Mouse (Mus musculus) yolk sac, embryonic 10.5 days (tissue): ENCODE results near the gene Capns1.
"Not testable (repeated sequence)": the region's sequence is repeated elsewhere in the genome, so short reads cannot be mapped to it uniquely, and the experiment has no call there.

Experiments used
- DNase-seq: peaks from one replicate; pipeline ENCODE4 v3.0.0-alpha.2; 2017; ENCODE audit warnings: low spot score

Gene Capns1

DNA sequence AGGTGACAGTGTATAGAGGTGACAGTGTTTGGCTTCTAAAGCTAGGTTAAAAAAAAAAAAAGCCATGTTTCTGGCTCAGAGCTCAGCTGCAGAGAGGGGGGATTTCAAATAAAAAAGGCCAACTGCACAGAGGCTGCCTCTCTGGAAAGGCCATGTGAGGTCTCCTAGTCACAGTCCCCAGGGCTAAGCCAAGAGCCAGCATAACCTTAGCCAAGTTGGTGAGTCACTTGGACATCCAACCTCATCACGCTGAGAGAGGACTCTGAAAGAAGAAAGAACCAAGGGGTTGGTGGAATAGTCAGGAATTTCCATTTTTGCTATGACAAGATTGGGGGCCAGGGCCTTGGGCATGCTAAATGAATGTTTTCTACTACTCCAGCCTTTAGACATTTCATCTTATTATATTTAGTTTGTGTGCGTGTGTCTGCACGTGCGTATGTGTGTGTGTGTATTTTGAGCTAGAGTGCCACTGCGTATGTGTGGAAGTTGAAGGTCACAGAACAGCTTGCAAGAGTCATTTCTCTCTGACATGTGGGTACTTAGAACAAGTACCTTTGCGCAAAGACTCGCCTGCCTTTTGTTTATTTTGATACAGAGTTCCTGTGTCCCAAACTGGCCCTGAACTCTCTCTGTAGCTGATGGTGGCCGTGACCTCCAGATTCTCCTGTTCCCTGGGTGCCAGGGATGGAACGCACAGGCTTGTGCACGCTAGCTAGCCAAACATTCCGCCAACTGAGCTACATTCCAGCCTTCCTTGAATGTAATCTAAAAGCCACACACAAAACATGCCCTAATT lies 4.5 kb upstream of the Capns1 start:
- DNase-seq: no peak

DNA sequence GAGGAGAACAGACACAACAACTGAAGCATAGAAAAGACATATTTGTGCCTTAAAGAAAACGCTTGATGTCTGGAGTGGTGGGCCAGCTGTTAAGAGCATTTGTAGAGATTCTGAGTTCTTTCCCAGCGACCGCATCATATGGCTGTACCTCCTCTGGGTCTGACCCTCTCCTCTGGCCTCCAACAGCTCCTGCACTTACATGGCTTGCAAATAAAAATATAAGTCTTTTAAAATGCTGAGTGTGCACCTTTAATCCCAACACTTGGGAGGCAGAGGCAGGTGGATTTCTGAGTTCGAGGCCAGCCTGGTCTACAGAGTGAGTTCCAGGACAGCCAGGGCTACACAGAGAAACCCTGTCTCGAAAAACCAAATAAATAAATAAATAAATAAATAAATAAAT lies 2.0 kb upstream of the Capns1 start:
- DNase-seq: not testable (repeated sequence)

DNA sequence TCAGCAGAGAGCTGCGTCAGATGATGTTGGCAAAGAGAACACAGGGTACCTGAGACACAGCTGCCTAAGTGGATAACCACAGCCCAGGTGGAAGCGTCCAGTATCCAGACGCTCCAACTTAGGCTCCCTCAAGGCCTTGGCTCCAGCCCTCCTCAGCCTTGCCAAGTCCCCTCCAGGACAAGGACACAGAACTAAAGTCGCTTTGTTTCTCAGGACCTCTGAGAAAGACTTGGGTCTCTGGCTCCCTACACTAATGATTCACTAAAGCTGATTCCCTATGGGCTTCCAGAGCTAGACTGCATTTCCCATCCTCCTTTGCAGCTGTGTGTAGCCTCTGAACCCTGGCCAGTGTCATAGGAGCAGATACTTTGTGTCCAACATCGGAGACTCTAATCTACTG lies 1.6 kb upstream of the Capns1 start:
- DNase-seq: no peak

DNA sequence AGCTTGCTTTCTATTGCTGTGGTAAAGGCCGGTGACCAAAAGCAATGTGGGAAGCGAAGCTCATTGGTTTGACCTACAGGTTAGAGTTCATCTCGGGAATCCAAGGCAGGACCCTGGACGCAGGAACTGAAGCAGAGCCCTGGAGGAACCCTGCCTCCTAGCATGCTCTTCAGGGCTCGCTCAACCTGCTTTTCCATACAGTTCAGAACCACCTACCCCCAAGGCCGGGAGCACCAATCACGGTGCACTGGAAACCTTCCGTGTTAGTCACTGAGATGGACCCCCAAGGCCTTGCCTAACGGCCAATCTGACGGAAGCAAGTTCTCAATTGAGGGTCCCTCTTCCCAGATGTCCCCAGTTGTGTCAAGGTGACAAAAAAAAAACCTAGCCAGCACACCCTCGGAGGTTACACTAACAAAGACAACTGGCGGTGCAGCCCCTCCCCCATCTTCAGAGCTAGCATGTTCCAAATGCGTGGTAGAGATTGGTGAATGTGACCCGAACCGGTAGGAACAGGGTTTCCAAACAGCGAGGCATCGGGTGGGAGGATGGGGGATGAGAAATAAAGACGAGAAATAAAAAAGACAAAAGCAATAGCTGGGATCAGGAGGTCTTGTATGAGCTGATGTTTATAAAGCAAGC lies 1.0 kb upstream of the Capns1 start:
- DNase-seq: no peak

- no peak for DNase-seq
Measured at GRCm38 (mm10) chr7:30197592-30198129, 950 bp downstream of the Capns1 start.

- no peak for DNase-seq
Measured at GRCm38 (mm10) chr7:30196171-30196570, 2.4 kb downstream of the Capns1 start.

DNA sequence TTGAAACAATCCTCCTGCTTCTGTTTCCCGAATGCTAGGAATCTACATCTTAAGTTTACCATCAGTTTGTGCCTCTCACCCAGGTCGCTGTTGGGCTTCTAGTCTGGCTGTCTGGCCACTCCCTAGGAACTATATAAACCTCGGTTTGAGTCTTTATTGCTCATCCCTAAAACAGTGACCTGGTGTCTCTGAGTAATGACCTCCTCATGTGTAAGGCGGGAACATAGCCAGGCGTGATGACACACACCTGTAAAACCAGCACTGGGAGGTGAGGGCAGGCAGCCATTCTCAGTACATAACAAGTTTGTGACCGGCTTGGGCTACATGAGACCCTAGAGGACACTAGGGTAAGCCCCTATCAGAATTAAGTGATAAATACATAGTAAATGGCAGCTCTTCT lies 3.1 kb downstream of the Capns1 start:
- DNase-seq: no peak

- DNase-seq: peak; percentile 95
Measured at GRCm38 (mm10) chr7:30194884-30195283, 3.7 kb downstream of the Capns1 start.

GRCm38 (mm10) chr7:30194101-30194831 lies 4.3 kb downstream of the Capns1 start:
- DNase-seq: peak; percentile 31

GRCm38 (mm10) chr7:30193581-30194100 lies 5.0 kb downstream of the Capns1 start:
- DNase-seq: peak; percentile 89

- DNase-seq: no peak
Measured at GRCm38 (mm10) chr7:30193013-30193412, 5.6 kb downstream of the Capns1 start.

DNA sequence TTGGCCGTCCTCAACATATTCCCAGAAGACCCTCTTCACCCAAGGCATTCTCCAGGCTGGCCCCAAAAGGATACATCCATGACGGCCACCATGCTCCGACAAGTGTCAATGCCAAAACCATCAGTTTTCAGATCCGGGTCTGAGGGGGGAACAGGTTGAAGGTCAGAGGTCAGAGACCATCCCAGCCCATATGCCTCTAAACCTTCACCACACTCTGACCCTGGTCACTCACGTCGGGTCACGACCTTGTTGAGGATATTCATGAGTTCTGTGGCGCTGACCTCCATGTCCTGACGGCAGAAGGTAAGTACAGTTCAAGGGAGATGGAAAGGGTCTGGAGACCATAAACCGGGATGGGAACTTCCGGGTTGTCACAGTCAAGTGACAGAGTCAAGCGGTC lies 6.5 kb downstream of the Capns1 start:
- DNase-seq: no peak

- DNase-seq: no peak
Measured at GRCm38 (mm10) chr7:30189116-30189491, 9.5 kb downstream of the Capns1 start.

DNA sequence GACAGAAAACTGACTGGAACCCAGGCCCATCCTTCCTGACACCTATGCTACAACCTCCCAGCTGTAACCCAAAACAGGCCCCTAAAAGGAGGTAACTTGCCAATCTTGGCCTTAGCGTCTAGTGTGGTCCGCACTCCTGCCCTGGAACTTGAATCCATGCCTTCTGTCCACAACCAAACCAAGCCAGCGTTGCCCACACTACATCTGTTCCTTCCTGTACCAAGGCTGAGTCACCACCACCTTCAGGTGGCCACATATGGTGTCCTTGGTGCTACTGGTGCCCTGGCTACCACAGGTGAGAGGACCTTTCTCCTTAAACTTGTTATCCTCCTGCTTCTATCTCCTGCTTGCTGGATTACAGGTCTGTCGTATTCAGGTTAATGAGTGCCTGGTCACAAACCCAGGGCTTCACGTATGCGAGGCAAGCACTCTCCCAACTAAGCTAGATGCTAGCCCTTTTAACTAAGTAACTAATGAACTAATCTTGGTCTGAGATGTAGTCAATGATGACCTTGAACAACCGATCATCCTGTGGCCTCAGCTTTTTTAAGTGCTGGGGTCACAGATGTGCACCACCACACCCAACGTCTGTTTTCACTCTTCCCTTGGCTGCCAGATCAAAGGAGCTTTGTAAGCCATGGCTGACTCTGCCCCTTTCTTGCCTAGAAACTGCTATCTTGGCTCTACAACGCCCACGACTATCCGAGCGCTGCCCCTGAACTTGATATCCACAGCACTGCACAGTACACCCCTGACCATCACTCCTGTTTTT lies 10.1 kb downstream of the Capns1 start:
- DNase-seq: no peak

- no peak for DNase-seq
Measured at GRCm38 (mm10) chr7:30184641-30185348, 13.8 kb downstream of the Capns1 start.

DNA sequence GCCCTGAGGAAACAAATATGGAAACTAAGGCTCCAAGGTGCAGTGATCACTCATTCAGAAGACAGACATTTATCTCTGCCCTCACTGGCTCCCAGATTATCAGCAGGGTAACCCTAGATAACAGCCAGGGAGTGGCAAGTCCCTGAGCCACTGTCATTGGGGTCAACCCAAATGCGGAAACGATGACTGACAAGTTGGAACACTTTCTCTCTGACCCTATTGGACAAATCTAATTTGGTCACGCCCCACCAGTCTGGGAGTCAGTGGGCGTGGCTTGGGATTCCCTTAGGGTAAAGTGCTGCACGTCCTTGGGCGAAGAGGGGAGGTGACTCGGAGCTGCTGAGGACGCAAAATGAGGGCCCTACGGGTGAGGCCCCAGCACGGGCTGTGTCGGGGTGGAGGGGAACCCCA lies 14.7 kb downstream of the Capns1 start, which contains the start of gene Cox7a1:
Gene Cox7a1, plus strand, starts transcription at position 266 of the 411 bp plus-strand sequence.
- peak; percentile 92 for DNase-seq

DNA sequence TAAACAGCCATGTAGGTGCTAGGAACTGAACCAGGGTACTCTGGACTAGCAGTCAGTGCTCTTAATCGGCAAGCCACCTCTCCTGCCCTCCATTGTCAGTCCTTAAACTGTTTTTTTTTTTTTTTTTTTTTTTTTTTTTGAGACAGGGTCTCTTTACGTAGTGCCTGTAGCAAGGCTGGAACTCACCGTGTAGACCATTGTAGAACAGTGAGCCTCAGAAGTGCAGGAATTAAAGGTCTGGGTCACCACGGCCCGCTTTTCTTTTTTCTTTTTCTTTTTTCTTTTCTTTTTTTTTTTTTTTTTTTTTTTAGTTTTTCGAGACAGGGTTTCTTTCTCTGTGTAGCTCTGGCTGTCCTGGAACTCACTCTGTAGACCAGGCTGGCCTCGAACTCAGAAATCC lies 15.4 kb downstream of the Capns1 start:
- DNase-seq: not testable (repeated sequence)

GRCm38 (mm10) chr7:30181929-30182328 lies 16.7 kb downstream of the Capns1 start:
- not testable (repeated sequence) for DNase-seq

DNA sequence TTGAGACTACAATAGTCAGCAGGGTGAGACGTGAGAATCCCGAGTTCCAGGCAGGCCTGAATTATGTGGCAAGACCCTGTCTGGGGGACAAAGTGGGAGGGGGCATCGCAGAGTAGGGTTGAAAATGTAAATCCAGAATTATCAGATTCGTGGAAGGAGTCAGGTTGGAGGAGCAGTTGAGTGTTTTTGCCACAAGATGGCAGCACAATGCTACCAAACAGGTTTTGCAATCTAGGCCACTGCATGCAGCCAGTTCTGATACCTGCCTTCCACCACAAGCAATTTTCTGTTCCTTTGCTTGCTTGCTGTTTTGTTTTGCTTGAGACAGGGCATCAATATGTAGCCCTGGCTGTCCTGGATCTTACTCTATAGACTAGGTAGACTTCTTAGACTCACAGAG lies 17.3 kb downstream of the Capns1 start:
- DNase-seq: peak; percentile 37

GRCm38 (mm10) chr7:30178256-30178655 lies 20.4 kb downstream of the Capns1 start:
- no peak for DNase-seq

DNA sequence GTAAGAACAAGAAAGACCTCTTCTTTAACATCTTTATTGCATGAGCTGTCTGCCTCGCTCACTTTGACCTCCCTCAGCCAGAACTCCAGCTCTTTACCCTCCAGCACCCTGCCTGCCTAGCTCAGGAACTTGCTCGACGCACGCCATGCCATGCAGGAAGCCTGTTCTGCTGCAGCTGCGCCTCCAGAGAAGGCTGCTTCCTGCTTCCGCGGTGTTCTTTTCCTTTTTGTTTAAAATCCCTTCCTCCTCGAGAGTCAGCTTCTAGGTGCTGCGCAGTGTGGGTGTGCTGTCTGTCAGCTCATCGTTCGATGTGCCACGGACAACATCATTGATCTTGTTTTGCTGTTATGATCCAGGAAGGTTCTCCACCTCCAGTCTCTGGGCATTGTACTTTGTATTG lies 22.1 kb downstream of the Capns1 start:
- no peak for DNase-seq
